Mouse (Mus musculus) adrenal gland, postnatal 36 days (tissue): ENCODE results near the gene Gpr85. TPM values are rescaled to one million over a fixed set of nuclear protein-coding genes. Genes with fewer than 3 reads are reported as not detected.
"Not testable (repeated sequence)": the region's sequence is repeated elsewhere in the genome, so short reads cannot be mapped to it uniquely, and the experiment has no call there.

ENCODE experiments used
- DNase-seq, 2 experiments: peaks; one replicate each; pipeline ENCODE4 v3.0.0; 2021; ENCODE audit warnings: mixed read lengths in 1 of 2
- long read RNA-seq, 2 experiments: library from polyadenylated mRNA; stranded (forward); transcript quantifications; one replicate each; pipeline ENCODE4 v2.0.0; 2021; ENCODE audit warnings: borderline sequencing depth in 2 of 2
- total RNA-seq, 2 experiments: library from RNA; stranded (reverse); gene quantifications; 2 replicates each; pipeline ENCODE4 v1.2.3; 2021

Gpr85 gene
- under 1 TPM; 0.56 to 0.82 TPM for total RNA-seq
- long read RNA-seq, experiment 1, partial matches to known transcripts, result 0 of 2 reads
- long read RNA-seq, experiment 1, other reads (novel, unspliced or antisense), result 2 of 2 reads
- long read RNA-seq, experiment 2, partial matches to known transcripts, result 1 of 2 reads
- long read RNA-seq, experiment 2, other reads (novel, unspliced or antisense), result 1 of 2 reads

DNA sequence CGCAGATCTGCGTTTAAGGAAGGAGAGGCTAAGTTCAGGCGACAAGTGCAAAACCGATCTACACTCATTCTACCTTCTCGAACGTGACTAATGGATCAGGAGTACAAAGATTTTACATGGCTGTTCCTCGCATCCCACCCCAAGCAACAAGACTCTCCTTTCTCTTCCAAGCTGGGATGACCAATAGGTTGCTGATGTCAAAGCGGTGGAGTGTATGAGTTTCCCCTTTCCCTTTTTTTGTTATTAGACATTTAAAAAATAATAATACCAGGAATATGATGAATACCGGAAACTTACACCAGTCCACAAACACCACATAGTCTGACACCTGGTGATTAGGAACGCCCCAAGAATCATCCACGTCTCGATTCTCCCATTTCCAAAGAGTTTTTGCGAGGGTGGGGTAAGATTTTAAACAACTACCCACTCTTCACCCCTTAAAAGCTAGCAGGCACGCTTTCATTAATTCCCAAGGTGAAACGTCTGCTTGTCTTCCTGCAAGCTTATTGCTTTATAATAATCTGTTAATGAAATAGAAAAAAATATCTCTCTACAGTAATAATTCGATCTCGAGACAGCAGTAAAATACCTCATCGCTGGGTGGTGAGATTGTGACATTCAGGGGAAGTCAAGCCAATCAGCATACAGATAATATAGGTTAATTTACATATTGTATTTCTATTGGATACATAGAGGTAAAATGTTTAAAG is at the start of gene Gpr85:
TSS of gene Gpr85 (minus strand) at position 598 of the 710 bp plus-strand sequence.
- no peak for DNase-seq

DNA sequence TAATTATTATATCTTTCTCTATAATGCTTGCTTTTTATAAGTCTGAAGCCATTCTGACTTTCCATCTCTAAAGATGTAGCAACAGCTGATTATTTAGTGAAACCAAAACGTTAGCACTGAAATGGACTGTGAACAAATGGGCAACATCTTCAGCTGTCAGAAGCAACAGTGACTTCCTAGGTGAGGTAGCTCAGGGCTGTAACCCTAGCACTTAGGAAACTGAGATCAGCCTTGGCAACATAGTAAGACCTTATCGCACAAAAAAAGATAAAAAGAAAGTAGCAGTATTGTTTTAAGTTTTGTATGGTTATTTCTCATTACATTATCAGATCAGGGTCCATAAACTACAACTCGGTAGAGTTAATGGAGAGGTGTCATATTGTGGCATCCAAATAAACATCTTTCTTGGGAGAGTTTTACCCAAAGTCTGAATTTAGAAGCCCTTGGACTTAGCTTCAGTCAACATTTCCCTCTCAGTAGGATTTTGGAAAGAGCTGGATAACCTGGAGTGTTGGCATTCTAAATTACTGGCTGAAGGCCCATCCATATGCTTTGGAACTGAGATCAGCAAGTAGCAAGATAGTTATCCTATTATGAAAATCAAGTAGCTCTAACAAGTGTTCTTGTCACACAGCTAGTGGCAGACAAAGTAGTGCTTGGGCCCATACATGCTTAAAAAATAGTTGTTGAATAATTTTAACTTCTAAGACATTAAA is 45.3 kb upstream of the Gpr85 start:
- no peak for DNase-seq

DNA sequence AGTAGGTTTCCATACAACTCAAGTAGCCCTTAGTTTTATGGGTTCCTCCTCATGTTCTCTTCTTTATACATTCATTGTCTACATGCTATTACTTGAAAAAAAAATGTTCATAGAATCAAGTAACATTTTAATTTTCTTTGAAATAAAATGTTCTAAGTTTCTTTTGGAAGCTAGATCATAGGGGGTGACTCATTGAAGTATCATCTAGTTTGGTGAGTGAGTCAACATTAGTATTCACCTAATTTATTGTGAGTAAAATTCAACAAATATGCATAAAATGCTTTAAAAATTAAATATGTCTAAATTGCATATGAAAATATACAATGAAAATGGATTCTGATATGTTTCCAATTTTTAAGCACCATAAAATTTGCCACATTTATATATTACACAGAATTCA is 43.2 kb upstream of the Gpr85 start:
- no peak for DNase-seq

DNA sequence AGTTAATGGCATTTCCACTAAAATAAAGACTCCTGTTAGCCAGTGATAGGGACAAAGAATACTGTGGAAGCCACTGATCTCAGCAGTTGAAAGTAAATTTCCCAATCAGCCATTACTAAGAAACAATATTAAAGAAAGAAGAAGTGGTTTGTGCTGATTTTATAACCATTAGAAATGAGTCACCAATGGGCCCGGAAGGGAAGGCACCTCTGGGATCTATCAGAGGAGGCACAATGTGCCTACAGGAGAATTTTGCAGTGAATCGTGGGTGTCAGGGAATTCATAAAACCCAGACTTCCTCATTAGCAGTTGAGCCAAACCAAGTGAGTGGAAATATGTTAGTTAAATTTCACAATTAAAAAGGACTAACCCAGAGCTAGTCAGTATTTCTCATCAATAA is 34.2 kb upstream of the Gpr85 start:
- no peak for DNase-seq

DNA sequence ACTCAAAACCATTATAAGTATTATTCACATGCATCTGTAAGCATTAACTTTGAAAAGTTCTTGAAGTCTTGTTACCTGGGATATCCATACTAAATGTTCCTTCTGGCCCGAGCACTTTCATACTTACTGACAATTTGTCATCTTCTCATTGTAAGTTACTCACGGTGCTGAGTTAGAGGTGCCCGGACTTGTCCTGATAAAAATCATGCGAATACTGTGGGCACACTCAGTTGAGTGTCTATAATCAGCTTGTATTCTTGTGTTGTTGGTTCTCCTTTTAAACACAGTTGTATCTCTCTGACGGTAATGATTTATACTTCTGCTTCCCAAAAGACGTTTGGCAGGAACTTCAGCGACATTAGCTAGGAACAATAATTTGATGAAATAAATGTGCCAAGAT is 32.3 kb upstream of the Gpr85 start:
- DNase-seq, result no peak

DNA sequence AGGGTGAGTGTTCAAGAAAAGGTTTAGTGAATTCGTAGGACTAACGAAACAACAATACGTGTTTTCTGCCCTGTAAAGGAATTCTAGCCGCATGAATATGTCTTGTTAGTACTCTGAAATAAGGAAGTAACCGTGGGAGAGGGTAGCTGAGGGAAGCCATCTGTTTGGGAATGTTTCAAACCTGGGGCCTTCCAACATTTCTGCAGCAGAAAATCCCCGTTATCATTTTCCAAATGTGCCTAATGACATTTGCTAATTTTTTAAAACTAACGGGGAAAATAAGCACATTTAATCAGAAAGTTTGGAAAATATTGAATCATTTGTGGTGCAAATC is 31.9 kb upstream of the Gpr85 start:
- no peak for DNase-seq

DNA sequence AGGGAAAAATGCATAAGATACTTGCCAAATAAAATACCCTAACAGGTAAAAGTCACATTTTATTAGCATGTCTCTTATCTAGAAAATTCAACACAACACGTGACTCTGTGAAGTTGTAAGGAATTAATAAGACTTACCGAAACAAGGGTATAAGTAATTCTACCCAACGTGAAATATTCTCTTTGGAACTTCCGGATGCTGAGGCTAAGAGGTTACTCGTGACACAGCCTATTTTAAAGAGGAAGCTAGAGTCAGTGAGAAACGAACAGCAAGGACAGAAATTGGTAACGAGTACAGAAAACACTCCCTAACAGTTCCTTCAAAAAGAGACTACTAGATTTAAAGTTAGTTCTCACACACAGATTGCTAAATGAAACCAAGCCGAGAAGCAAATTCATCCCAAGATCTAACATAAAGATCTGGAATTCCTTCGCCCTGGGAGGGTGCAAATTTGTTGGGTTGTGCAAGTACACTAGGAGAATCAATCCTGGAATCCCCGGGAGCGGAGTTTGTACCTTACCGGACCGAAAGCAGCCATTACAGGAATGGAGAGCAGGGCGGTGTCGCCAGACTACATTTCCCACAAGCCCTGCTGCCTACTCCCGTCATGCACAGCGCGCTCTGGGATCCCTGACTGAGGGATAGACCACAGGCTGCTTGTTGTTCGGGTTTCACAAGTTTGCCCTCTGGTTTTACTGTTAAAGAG is 31.3 kb upstream of the Gpr85 start, which contains the start of gene 2610001J05Rik:
TSS of gene 2610001J05Rik (minus strand) at position 600 of the 706 bp plus-strand sequence.
- DNase-seq, result peak; percentile 92

DNA sequence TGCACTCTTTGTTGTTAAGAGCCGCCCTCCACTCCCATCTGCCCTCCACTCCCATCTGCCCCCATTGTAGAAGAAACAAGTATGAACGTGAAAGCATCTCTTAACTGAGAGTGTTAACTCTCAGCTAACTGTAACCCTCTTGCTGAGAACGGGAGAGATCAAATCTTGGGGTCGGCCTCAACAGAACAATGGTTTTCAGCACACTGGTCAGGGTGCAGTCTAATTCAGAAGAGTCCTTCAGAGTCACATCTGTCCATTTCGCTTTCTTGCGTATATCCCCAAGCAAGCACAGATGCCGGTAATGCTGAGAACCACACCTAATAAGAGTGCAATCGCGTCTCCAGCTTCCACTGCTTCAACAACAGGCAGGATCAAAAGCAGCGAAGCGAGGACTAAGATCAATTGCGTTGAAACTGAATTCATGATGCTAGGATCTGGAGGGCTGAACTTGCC is 30.6 kb upstream of the Gpr85 start:
- peak in 1 of 2 experiments; percentile 3 for DNase-seq

DNA sequence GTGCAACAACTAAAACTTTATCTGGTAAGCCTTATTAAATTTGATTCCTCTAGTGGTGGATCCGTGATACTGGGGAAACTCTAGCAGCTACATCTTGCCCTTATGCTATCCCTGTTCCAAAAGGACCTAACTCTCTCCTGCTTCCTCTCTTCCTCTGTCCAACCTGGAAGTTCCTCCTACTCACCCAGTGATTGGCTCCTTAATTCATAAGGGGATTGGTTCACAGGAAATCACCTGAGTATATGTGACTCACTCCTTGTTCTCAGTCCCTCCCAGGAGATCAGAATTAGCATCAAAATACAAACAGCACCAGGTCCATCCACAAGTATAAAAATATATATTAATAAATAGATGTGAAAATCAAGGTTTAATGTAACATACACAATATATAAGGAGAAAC is 20.9 kb upstream of the Gpr85 start:
- no peak for DNase-seq

DNA sequence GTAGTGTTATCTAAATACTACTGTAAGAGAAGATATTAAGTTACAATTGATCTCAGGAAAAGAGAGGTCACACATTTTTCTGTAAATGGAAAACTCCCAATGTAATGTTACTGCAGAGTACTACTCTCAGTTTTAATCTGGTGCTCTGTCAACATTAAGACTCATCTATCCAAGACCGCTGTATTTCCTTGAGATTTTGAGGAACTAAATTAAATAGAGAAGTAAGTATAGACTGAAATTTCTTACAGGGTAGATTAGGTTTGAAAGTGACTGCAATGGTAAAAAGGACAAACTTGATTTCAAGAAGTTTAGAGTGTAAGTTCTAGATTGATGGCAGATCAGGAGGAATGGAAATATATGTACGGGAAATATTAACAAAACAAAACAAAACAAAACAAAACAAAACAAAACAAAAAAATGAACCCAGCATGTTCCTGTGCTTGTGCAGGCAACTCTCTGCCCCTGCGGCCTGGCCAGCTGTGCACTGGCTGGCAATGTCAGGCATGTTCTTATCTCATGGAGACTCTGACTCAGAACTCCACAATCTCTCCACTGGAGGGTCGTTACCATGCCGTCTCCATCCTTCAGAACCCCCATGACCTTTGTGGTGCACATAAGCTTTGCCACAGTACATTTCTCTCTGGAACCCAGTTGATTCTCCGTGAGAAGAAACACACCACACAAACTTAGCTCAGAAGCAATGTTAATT is 20.3 kb upstream of the Gpr85 start:
- DNase-seq, result no peak

DNA sequence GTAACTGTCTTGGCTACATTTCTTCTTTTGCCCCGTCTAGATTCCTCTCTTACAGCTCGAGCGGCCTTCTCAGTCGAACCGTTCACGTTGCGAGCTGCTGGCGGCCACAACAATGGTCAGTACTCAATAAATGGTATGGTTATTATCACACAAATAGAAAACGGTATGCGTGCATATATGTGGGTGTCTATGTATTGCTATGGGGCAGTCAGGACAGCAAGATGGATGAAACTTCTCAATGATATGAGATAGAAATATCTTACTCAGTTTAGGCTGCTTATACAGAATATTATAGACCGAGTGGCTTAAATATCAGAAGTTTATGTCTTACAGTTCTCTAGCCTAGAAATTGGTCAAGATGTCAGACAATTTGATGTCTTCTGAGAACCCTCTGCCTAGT is 14.5 kb upstream of the Gpr85 start:
- no peak for DNase-seq

DNA sequence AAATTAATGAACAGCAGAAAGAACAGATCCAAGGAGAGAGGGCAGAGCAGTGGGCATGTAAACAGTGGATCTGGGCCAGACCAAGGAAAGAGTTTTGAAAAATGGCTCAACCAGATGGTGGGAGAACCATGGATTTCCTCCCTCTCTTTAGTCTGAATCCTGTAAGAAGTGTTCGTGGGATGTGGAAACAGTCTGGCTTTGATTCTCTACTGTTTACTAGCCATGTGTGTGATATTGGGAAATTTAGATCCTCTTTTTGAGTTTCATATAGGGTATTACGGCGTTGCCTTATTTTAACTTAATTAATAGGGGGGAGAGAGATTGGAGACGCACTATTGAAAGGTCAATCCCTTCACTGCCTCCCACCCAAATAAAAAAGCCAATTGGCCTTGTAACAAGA is 13.5 kb upstream of the Gpr85 start:
- no peak for DNase-seq

DNA sequence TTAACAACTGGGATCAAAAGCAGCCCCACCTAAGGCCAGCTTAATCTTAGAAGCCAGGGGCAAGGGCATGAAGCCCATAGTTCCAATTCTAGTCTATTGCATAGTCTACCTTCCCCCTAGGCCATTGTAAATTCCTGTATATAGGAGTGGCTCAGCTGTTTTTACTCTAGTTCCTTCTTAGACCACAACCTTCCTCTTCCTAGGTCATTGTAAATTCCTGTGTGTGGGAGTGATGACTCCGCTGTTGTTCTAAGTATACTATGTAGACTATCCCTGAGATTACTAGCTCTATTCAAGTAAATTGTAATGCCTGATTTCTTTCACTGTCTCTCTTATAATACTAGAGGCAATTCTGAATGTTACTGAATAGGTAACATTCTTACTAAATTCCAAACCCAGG is 6.3 kb upstream of the Gpr85 start:
- not testable (repeated sequence) for DNase-seq

DNA sequence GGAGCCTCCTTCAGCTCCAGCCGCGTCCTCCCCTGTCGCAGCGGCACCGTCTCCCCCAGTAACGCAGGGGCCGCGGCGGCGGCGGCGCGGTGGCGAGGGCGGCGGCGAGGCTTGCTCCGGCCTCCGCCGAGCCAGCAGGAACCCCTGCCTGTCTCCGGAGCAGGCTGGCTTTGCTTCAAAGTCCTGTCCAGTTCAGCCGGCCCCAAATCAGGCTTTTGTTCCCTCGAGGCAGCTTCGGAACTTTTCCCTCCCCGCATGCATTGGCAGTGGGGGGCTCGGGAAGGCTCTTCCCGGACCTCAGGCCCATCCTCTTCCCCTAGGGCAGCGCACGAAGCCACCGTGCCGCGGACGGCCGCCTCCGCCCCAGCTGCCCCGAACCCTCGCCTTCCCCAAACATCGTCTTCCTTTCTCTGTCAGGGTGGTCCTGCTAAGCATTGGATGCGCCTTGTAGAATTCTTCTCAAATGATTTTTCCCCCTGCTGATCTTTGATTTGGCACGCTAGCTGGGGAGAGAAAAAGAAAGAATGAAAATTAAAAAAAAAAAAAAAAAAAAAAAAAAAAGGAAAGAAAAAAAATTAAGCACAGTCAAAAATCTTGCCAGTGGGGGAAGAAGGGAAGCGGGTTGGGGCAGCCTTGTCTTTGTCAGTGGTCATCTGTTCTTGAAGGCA is 931 bp downstream of the Gpr85 start:
- DNase-seq, result peak; percentile 75 to 86

DNA sequence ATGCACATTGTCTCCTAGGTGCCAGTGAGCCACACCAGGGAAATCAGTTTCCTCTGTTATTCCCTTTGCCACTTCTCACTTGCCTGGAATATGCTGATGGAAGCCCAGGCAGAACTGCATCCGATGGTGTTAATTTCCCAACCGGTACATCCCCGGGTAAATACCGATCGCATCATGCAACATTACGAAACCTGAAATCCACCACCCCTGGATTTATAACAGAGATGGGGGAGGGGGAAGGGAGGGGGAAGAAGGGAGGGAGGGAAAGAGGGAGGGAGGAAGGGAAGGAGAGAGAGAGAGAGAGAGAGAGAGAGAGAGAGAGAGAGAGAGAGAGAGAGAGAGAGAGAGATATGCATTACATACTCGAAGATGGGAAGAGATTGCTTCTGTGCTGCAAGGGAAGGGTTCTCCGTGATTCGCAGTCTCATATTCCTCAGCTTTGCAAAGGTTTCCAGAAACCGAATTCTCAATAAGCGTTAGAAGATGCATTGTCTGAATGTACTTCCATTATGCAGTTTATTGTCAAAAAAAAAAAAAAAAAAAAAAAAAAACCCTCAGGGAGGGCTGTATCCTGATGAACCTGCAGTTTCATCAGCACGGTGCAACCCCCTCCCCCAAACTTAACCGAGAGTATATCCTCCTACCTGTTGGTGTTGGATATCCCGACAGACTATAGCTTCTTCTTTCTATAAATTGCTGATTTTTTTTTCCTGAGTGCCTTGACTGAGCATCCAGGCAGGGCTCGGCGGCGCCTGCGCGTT is 1.6 kb downstream of the Gpr85 start:
- DNase-seq, result no peak

DNA sequence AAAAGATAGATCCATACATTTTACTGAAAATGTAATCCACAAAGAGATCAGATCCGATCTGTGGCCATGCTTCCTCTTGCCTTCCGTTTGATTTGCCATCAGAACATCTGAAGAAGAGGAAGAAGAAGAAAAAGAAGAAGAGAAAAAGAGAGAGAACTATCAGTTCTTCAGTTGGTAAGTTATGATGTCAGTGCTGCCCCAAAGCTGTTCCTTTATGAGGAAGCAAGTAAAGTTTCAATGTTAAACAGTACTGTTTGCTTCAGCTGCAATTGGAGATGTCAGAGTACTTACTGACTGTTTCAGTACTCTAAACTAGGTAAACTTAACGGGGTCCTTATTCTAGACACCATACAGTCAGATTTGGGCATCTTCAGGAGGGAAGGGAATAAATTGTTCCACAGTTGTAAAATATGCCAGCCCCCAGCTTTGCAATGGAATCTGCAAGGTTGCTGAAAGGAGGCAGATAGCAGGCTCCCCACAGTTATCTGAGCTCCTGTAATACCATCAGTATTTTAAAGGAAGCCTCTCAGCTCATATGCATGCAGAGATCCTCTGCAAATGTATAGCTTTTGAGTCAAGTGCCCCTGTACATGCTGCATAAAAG is 2.7 kb downstream of the Gpr85 start:
- DNase-seq, result no peak

DNA sequence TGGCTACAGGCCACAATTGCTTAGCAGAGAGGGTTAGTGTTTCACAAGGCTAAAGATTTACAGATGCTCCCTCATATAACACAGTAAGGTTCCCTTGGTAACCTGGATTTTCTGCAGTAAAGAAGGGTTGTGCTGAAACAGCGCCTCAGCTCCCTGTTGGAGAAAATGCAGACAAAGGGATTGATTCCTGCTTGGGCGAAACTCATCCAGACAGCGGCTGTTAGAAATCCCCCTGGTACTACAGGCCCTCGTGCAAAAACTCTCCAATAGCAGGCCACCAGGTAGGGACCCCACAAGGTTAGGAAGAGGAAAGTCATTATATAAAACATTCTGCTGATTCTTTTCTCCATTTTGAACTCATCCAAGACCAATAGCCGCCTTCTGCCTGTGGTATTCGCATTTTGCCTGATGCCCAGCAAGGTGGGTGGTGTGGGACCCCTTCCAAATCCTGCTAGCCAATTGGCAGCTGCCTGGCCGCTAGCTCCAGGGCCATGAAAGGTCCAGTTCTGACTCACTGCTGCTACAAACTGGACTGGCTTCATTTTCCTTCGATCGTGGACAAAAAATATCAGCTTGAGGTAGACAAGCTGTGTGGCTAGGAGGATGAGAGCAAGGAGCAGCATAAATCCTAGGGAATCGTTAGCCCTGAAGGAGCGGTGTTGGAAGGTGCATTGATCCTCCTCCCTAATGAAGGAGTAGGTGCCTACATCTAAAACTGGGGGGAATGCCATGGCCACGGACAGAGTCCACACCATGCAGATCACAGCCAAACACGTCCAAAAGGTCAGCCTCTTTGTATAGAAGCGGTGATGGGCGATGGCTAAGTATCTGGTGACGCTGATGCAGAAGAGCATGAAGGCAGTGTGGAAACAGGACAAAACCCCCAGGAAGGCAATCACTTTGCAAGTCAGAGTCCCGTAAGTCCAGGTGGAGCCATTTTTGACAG is 3.7 kb downstream of the Gpr85 start:
- DNase-seq, result no peak

DNA sequence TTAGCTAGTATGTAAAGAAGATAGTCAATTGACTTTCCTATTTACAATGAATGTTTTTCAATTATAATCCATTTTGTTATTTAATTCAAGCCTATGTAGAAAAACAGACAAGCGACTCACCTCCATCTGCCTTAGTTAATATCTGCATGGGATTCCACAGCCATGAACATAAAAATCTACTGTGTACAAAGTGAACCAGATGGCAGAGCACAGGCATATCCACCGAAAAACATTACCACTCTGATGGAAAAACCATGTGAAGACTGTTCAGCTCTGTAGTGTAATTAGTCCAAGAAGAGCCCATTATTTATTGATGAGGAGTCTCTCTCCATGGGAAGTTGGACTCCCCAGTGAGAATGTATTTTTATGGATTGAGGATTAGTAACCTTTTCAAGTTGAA is 7.0 kb downstream of the Gpr85 start:
- DNase-seq, result no peak

DNA sequence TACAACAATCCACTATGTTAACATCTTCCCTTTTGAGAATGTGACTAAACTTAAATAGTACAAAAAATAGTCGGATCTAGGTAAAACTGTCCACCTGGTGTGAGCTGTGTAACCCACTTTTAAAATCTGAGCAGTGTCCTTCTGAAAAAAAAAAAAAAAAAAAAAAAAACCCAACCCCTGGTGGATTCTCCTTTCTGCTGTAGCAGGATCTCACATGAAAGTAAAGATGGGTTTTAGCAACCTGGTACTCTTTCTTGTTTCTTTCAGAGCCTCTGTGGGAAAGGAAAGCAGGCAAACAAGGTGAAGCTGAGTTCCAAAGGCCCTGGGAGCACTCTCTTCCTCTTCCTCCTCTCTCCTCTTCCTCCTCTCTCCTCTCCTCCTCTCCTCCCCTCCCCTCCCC is 10.9 kb downstream of the Gpr85 start:
- DNase-seq, result no peak
